Mouse (Mus musculus) myocyte (in vitro differentiated cells): Measurements from ENCODE around the gene Pitpna. TPM values are rescaled to one million over a fixed set of nuclear protein-coding genes. Genes with fewer than 3 reads are reported as not detected.

Source experiments
- H3K27me3 ChIP-seq: one replicate; pipeline ENCODE4 v1.6.1; 2011; ENCODE audit not compliant: control insufficient read depth, insufficient read depth, insufficient read length
- H3K36me3 ChIP-seq: one replicate; pipeline ENCODE4 v1.6.1; 2011; ENCODE audit not compliant: control insufficient read depth, insufficient read depth
- H3K4me2 ChIP-seq: one replicate; pipeline ENCODE4 v1.6.1; 2011; ENCODE audit warnings: low read depth, control low read depth
- H3K4me3 ChIP-seq: one replicate; pipeline ENCODE4 v1.5.1; 2011; ENCODE audit warnings: mild to moderate bottlenecking, control low read depth, moderate library complexity
- H3K79me2 ChIP-seq: one replicate; pipeline ENCODE4 v1.6.1; 2011; ENCODE audit not compliant: control insufficient read depth, insufficient read depth
- H3ac ChIP-seq: one replicate; pipeline ENCODE4 v1.6.1; 2011; ENCODE audit not compliant: control insufficient read depth, insufficient read length
- CEBPB ChIP-seq: IDR thresholded peaks from 2 replicates; pipeline ENCODE4 v1.6.1; 2011; ENCODE audit warnings: mild to moderate bottlenecking, moderate library complexity; ENCODE audit not compliant: poor library complexity, insufficient read depth, severe bottlenecking
- E2F4 ChIP-seq: IDR thresholded peaks from one replicate; pipeline ENCODE4 v1.6.1; 2011; ENCODE audit warnings: mild to moderate bottlenecking, control low read depth, moderate library complexity; ENCODE audit not compliant: insufficient read depth
- MAX ChIP-seq: IDR thresholded peaks from one replicate; pipeline ENCODE4 v1.6.1; 2011; ENCODE audit warnings: low read depth, mild to moderate bottlenecking, control low read depth
- MYOD1 ChIP-seq, 3 experiments: IDR thresholded peaks; one replicate each; pipeline ENCODE4 v1.6.1; 2011; ENCODE audit warnings: control low read depth in 2 of 3, low read depth in 2 of 3, mild to moderate bottlenecking in 2 of 3, moderate library complexity in 1 of 3; ENCODE audit not compliant: insufficient read length in 2 of 3, control insufficient read depth in 1 of 3
- MYOG ChIP-seq, 3 experiments: IDR thresholded peaks; one replicate each; pipeline ENCODE4 v1.6.1; 2011; ENCODE audit warnings: control low read depth in 2 of 3, low read depth in 2 of 3, mild to moderate bottlenecking in 2 of 3; ENCODE audit not compliant: insufficient read length in 2 of 3, control insufficient read depth in 1 of 3, insufficient read depth in 1 of 3
- POLR2A ChIP-seq: IDR thresholded peaks from one replicate; pipeline ENCODE4 v1.6.1; 2011; ENCODE audit warnings: low read depth, mild to moderate bottlenecking, control low read depth, moderate library complexity; ENCODE audit not compliant: insufficient read length
- POLR2AphosphoS2 ChIP-seq: IDR thresholded peaks from one replicate; pipeline ENCODE4 v1.6.1; 2011; ENCODE audit warnings: low read depth, control low read depth; ENCODE audit not compliant: insufficient read length
- REST ChIP-seq: IDR thresholded peaks from one replicate; pipeline ENCODE4 v1.6.1; 2011; ENCODE audit warnings: mild to moderate bottlenecking, control low read depth, moderate library complexity; ENCODE audit not compliant: insufficient read depth, insufficient read length
- SRF ChIP-seq: IDR thresholded peaks from one replicate; pipeline ENCODE4 v1.6.1; 2011; ENCODE audit warnings: low read depth; ENCODE audit not compliant: control insufficient read depth, insufficient read length
- TCF12 ChIP-seq: IDR thresholded peaks from one replicate; pipeline ENCODE4 v1.6.1; 2011; ENCODE audit warnings: mild to moderate bottlenecking, control low read depth; ENCODE audit not compliant: poor library complexity, insufficient read depth, severe bottlenecking
- TCF3 ChIP-seq: IDR thresholded peaks from one replicate; pipeline ENCODE4 v1.6.1; 2011; ENCODE audit warnings: low read depth, control low read depth; ENCODE audit not compliant: insufficient read length
- USF1 ChIP-seq: IDR thresholded peaks from one replicate; pipeline ENCODE4 v1.6.1; 2011; ENCODE audit warnings: low read depth, mild to moderate bottlenecking, control low read depth, moderate library complexity
- polyA plus RNA-seq: library from polyadenylated mRNA; unstranded; fragments of >200 nt; fragmentation: generic; extraction: Trizol; gene quantifications from one replicate; pipeline ENCODE4 v1.2.1, GENCODE M21; 2012; ENCODE audit warnings: missing spikeins

Pitpna gene
- polyA plus RNA-seq, 1 experiment = 125 TPM

DNA sequence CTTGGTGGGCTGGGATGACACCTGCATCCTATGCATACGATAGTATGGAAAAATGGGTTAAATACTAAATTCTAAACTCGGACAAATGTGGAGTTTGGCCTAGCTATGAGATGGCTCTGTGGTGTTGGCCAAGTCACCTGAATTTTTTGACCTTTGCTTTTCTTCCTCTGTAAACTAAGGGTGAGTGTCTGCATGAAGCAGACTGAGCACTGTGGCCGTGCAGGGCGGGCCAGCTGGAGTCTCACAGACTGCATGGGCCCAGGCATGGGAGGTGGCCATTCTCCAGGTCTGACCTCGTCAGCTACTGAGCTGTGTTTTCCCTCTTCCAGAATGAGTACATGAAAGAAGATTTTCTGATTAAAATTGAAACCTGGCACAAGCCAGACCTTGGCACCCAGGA, 20.9 kb downstream of the Pitpna start:
- Histone ChIP-seq H3K4me2 (no peak overlapping the region), H3K79me2 (no peaks in the 10 kb centered on the region), H3K4me3 (no peak overlapping the region), H3ac (no peak overlapping the region), H3K27me3 (no peaks in the 10 kb centered on the region), H3K36me3 (peaks cover 49% of the 10 kb centered on the region)
- TF ChIP-seq TCF3 (no peak), CEBPB (no peak), MYOG (IDR thresholded peaks at IDR 0.05; ENCODE audit: control insufficient read depth in 1 of 3, insufficient read depth in 1 of 3, insufficient read length in 2 of 3, low read depth in 2 of 3) (no peak), E2F4 (no peak), TCF12 (no peak), REST (no peak), MYOD1 (IDR thresholded peaks at IDR 0.05; ENCODE audit: control insufficient read depth in 1 of 3, insufficient read length in 2 of 3, low read depth in 2 of 3) (no peak), SRF (no peak), USF1 (no peak), POLR2A (no peak), POLR2AphosphoS2 (no peak), MAX (no peak)

DNA sequence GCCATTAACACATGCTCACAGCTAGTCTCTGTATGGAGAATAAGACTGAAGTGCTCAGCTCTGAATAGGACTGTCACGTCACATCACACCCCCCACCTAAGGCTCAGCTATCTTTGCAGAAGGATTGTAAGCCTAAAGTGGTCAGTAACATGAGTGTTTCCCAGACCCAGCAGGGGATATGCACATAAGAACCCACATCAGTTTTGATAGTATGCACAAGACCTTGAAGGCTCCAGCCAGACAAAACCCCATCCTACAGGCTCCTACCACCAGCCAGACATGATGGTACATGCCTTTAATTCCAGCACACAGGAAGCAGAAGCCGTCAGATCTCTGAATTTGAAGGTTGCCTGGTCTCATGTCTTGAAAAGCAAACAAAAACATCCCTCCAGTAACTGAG, 22.1 kb downstream of the Pitpna start:
- H3K79me2 ChIP-seq = no peaks in the 10 kb centered on the region
- no peak overlapping the region for H3K4me2 ChIP-seq
- H3K4me3 ChIP-seq = no peak overlapping the region
- no peak for TF ChIP-seq CEBPB
- no peak for TF ChIP-seq MYOD1 (IDR thresholded peaks at IDR 0.05; ENCODE audit: control insufficient read depth in 1 of 3, insufficient read length in 2 of 3, low read depth in 2 of 3)
- no peaks in the 10 kb centered on the region for H3K27me3 ChIP-seq
- no peak overlapping the region for H3ac ChIP-seq
- peaks cover 44% of the 10 kb centered on the region for H3K36me3 ChIP-seq

DNA sequence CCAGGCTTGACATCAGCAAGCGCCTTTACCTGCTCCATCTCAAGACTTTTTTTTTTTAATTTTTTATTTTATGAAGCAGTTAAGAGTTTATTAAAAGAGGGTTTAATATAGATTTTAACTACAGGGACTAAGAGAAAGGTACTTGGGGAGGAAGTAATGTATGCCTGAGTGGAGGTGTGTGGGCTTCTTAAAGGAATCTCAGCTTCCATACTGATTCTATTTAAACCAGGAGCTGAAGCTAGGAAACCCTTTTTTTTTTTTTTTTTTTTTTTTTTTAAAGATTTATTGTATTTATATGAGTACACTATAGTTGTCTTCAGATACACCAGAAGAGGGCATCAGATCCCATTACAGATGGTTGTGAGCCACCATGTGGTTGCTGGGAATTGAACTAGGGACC, 26.9 kb downstream of the Pitpna start:
- TF ChIP-seq TCF3 (no peak), CEBPB (no peak), REST (no peak), MYOD1 (IDR thresholded peaks at IDR 0.05; ENCODE audit: control insufficient read depth in 1 of 3, insufficient read length in 2 of 3, low read depth in 2 of 3) (no peak), SRF (no peak), POLR2AphosphoS2 (no peak), USF1 (no peak), MYOG (IDR thresholded peaks at IDR 0.05; ENCODE audit: control insufficient read depth in 1 of 3, insufficient read depth in 1 of 3, insufficient read length in 2 of 3, low read depth in 2 of 3) (no peak), TCF12 (no peak), MAX (no peak), E2F4 (no peak)
- no peak overlapping the region for H3K4me3 ChIP-seq
- H3K36me3 ChIP-seq = peaks cover 46% of the 10 kb centered on the region
- H3ac ChIP-seq = no peak overlapping the region
- no peak overlapping the region for H3K4me2 ChIP-seq
- H3K79me2 ChIP-seq = no peaks in the 10 kb centered on the region
- H3K27me3 ChIP-seq = no peaks in the 10 kb centered on the region

DNA sequence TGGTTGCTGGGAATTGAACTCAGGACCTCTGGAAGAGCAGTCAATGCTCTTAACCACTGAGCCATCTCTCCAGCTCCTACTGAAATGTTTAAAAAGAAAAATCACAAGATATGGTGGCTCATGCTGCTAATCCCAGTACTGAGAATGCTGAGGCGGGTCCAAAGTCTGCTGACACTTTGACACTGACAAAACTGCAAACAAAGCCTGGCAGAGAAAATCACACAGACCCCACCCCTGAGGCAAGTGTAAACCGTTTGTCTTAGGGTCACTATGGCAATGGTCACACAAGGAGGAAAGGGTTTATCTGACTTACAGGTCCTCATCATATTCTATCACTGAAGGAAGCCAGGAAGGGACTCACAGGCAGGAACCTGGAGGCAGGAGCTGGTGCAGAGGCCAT, 27.7 kb downstream of the Pitpna start:
- Histone ChIP-seq H3K79me2 (no peaks in the 10 kb centered on the region), H3K36me3 (peaks cover 41% of the 10 kb centered on the region), H3K4me2 (no peak overlapping the region), H3K27me3 (no peaks in the 10 kb centered on the region), H3K4me3 (no peak overlapping the region), H3ac (no peak overlapping the region)
- TF ChIP-seq TCF3 = no peak
- no peak for TF ChIP-seq E2F4
- TF ChIP-seq TCF12 = no peak
- TF ChIP-seq MYOG (IDR thresholded peaks at IDR 0.05; ENCODE audit: control insufficient read depth in 1 of 3, insufficient read depth in 1 of 3, insufficient read length in 2 of 3, low read depth in 2 of 3) = no peak
- no peak for TF ChIP-seq MAX
- no peak for TF ChIP-seq SRF
- no peak for TF ChIP-seq POLR2A
- TF ChIP-seq POLR2AphosphoS2 = no peak
- no peak for TF ChIP-seq USF1
- no peak for TF ChIP-seq REST
- no peak for TF ChIP-seq MYOD1 (IDR thresholded peaks at IDR 0.05; ENCODE audit: control insufficient read depth in 1 of 3, insufficient read length in 2 of 3, low read depth in 2 of 3)
- no peak for TF ChIP-seq CEBPB

DNA sequence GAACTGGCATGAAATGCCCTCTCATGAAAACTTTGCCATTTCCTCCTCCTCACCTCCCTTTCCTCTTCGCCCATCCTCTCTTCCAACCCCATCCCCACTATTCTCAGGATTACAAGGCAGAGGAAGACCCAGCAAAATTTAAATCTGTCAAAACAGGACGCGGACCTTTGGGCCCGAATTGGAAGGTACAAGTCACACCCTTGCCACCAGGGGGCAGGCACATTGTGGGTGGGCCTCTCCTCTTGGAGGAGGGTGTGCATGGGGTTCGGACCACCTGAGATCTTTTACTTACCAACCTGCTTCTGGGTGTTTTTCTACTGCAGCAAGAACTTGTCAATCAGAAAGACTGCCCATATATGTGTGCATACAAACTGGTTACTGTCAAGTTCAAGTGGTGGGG, 31.2 kb downstream of the Pitpna start:
- Histone ChIP-seq H3K4me3 (no peak overlapping the region), H3K4me2 (no peak overlapping the region), H3K36me3 (peaks cover 20% of the 10 kb centered on the region), H3K79me2 (no peaks in the 10 kb centered on the region), H3K27me3 (no peaks in the 10 kb centered on the region), H3ac (no peak overlapping the region)
- TF ChIP-seq E2F4 (no peak), MAX (no peak), CEBPB (no peak), MYOG (IDR thresholded peaks at IDR 0.05; ENCODE audit: control insufficient read depth in 1 of 3, insufficient read depth in 1 of 3, insufficient read length in 2 of 3, low read depth in 2 of 3) (no peak), USF1 (no peak), MYOD1 (IDR thresholded peaks at IDR 0.05; ENCODE audit: control insufficient read depth in 1 of 3, insufficient read length in 2 of 3, low read depth in 2 of 3) (no peak), SRF (no peak), POLR2A (no peak), POLR2AphosphoS2 (no peak), TCF12 (no peak), REST (no peak), TCF3 (no peak)
